Comparison of ENCODE assay signal across 8 mouse cellular contexts in the genomic region with DNA sequence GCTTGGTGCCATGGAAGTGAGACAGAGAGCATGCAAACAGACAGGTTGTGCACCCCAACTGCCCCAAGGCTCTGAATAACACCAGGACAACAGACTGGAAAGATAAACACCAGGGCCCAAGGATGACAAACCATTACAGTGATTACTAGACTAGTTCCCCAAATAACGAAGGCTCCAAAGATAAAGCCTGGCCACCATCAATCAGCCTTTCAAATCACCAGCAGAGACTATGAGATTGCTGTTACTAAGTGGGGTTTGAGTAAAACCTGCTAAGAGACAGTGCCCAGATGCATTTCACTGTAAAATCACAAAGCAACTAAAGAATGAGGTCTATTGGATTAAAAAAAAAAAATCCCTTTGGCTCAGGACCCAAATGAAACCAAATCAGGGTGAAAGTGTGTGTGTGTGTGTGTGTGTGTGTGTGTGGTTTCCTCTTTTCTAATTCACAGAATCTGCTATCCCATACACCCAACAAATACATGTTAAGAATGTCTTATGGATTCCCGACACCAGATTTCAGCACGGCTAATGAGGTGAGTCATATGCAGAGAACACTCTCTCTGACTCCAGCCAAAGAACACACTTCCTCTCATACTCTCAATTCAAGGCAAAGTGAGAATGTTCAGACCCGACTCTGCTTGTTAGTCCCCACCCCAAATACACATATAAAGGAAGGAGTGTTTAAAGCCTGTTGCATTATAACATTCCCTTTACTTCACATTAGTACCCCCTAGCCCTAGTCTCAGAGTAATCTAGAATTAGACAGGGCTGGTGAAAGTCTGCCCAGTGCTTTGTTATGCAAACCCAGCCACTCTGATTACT. TPM values are rescaled to one million over a fixed set of nuclear protein-coding genes. Genes with fewer than 3 reads are reported as not detected.
DNase-seq lines count a peak whose midpoint lies in the region; ATAC-seq and TF ChIP-seq lines count a peak whose summit lies in the region.

No protein-coding gene starts in this region.

- H3K9me3 ChIP-seq in lung, embryonic 14.5 days (ENCODE audit: low read depth, low read length), result no peaks in the 10 kb centered on the region
- no peaks in the 10 kb centered on the region for H3K9me3 ChIP-seq in embryonic facial prominence, embryonic 13.5 days
- no peaks in the 10 kb centered on the region for H3K9me3 ChIP-seq in limb, embryonic 10.5 days (replicated peaks)

- TF ChIP-seq CTCF in lung, embryonic 14.5 days (IDR thresholded peaks at IDR 0.05; ENCODE audit: low read depth), result no peak
- TF ChIP-seq CTCF in small intestine, adult 2 months (IDR thresholded peaks at IDR 0.05; ENCODE audit: extremely low read depth, insufficient read length, insufficient replicate concordance, low read depth, low read length), result no peak

- 8% methylated on average over 4 of the region's 4 CpGs for WGBS in lung, embryonic 14.5 days
- 16% methylated on average over 4 of the region's 4 CpGs for WGBS in embryonic facial prominence, embryonic 13.5 days
- 36% methylated on average over 4 of the region's 4 CpGs for WGBS in limb, embryonic 10.5 days
- 9% methylated on average over 4 of the region's 4 CpGs for WGBS in small intestine, adult 2 months

- TF ChIP-seq POLR2A in small intestine, adult 2 months (IDR thresholded peaks at IDR 0.05; ENCODE audit: low read depth, low read length), result no peak

- no peaks in the 10 kb centered on the region for H3K27me3 ChIP-seq in lung, embryonic 14.5 days (ENCODE audit: insufficient read depth, low read length)
- no peaks in the 10 kb centered on the region for H3K27me3 ChIP-seq in embryonic facial prominence, embryonic 13.5 days
- H3K27me3 ChIP-seq in limb, embryonic 10.5 days (ENCODE audit: low read depth, poor library complexity, severe bottlenecking), result no peaks in the 10 kb centered on the region
- no peaks in the 10 kb centered on the region for H3K27me3 ChIP-seq in small intestine, adult 2 months (ENCODE audit: control insufficient read depth, insufficient read depth, low read length)

- peak overlapping the region; percentile 50; the same call in 1 of the 2 replicates for H3K27ac ChIP-seq in lung, embryonic 14.5 days (ENCODE audit: low read depth)
- peak overlapping the region; percentile 66 for H3K27ac ChIP-seq in embryonic facial prominence, embryonic 13.5 days
- H3K27ac ChIP-seq in limb, embryonic 10.5 days, result 0 out of 2 replicates have a peak overlapping the region, but pooled peaks have one; percentile 50
- H3K27ac ChIP-seq in small intestine, adult 2 months (ENCODE audit: insufficient read depth, low read depth, low read length), result peak overlapping the region; percentile 83

- H3K4me3 ChIP-seq in lung, embryonic 14.5 days (ENCODE audit: low read depth, low read length), result no peak overlapping the region
- H3K4me3 ChIP-seq in embryonic facial prominence, embryonic 13.5 days, result no peak overlapping the region
- H3K4me3 ChIP-seq in limb, embryonic 10.5 days, result no peak overlapping the region
- H3K4me3 ChIP-seq in small intestine, adult 2 months (ENCODE audit: low read depth, low read length), result peak overlapping the region; percentile 32

- DNase-seq in lung, embryonic 14.5 days, result peak; percentile 62
- no peak for DNase-seq in lung, postnatal 14 days
- no peak for DNase-seq in limb, embryonic 10.5 days (ENCODE audit: low spot score)
- no peak for DNase-seq in layer of hippocampus, postnatal 10 days (ENCODE audit: low spot score in 2 of 2)
- DNase-seq in cerebellum, postnatal 4 days (ENCODE audit: low spot score in 2 of 2), result no peak
- no peak for DNase-seq in urinary bladder, postnatal 25 days (ENCODE audit: low spot score)

- peak overlapping the region; percentile 9; the same call in 1 of the 2 replicates for H3K9ac ChIP-seq in lung, embryonic 14.5 days
- H3K9ac ChIP-seq in embryonic facial prominence, embryonic 13.5 days, result no peak overlapping the region

- ATAC-seq in lung, embryonic 14.5 days (ENCODE audit: insufficient read depth), result no peak
- no peak for ATAC-seq in embryonic facial prominence, embryonic 13.5 days (ENCODE audit: insufficient number of reproducible peaks, insufficient read depth, low FRiP score, low TSS enrichment, low read depth)

- peaks cover 59% of the 10 kb centered on the region for H3K4me1 ChIP-seq in lung, embryonic 14.5 days (ENCODE audit: insufficient read depth)
- peaks cover 82% of the 10 kb centered on the region for H3K4me1 ChIP-seq in embryonic facial prominence, embryonic 13.5 days
- peaks cover 81% of the 10 kb centered on the region for H3K4me1 ChIP-seq in limb, embryonic 10.5 days
- peaks cover 27% of the 10 kb centered on the region; the same call in 1 of the 2 replicates for H3K4me1 ChIP-seq in small intestine, adult 2 months (ENCODE audit: control insufficient read depth, insufficient read depth, insufficient read length, low read length)

- H3K4me2 ChIP-seq in lung, embryonic 14.5 days, result peak overlapping the region; percentile 87; the same call in 1 of the 2 replicates
- H3K4me2 ChIP-seq in embryonic facial prominence, embryonic 13.5 days, result peak overlapping the region; percentile 83

- H3K36me3 ChIP-seq in lung, embryonic 14.5 days (ENCODE audit: insufficient read depth), result peaks cover 3% of the 10 kb centered on the region; the same call in 1 of the 2 replicates
- no peaks in the 10 kb centered on the region for H3K36me3 ChIP-seq in embryonic facial prominence, embryonic 13.5 days
- H3K36me3 ChIP-seq in limb, embryonic 10.5 days, result peaks cover 12% of the 10 kb centered on the region
- peaks cover 41% of the 10 kb centered on the region for H3K36me3 ChIP-seq in small intestine, adult 2 months (ENCODE audit: control insufficient read depth, insufficient read depth, low read length)

RNA-seq across cellular contexts. Expression of gene Atp1a1, which starts 4.4 kb away (rescaled TPM):
- polyA plus RNA-seq in lung, embryonic 14.5 days (2014; fragmentation: Nextera tagmentation; extraction: Ambion mirVana), result 150 and 155 TPM in 2 replicates
- 61.7 and 65.4 TPM in 2 replicates for polyA plus RNA-seq in embryonic facial prominence, embryonic 13.5 days (2015; fragmentation: Nextera tagmentation; extraction: Ambion mirVana)
- polyA plus RNA-seq in limb, embryonic 10.5 days (2016; fragmentation: Nextera tagmentation; extraction: Ambion mirVana), result 47.7 and 53.7 TPM in 2 replicates
- polyA plus RNA-seq in small intestine, adult 2 months (2012; rRNA removed), result 458 and 1,132 TPM in 2 replicates
- 100 to 1,000 TPM; 367 to 390 TPM for total RNA-seq in layer of hippocampus, postnatal 10 days (2021)
